Mouse (Mus musculus) urinary bladder, adult 18-20 months (tissue): Measurements from ENCODE around the gene AU040320.

Experiments
- DNase-seq, 2 experiments: peaks; one replicate each; pipeline ENCODE4 v3.0.0; 2022; ENCODE audit warnings: low spot score in 2 of 2, mixed read lengths in 2 of 2

AU040320 gene

GRCm38 (mm10) chr4:126750046-126750683, 3.2 kb upstream of the AU040320 start:
- DNase-seq = no peak

GRCm38 (mm10) chr4:126750863-126751555, 2.3 kb upstream of the AU040320 start:
- no peak for DNase-seq

- no peak for DNase-seq
Measured at GRCm38 (mm10) chr4:126751556-126752023, 1.8 kb upstream of the AU040320 start.

- DNase-seq = no peak
Measured at GRCm38 (mm10) chr4:126752024-126752607, 1.2 kb upstream of the AU040320 start.

- no peak for DNase-seq
Measured at GRCm38 (mm10) chr4:126752608-126753141, 669 bp upstream of the AU040320 start.

- DNase-seq = no peak
Measured at GRCm38 (mm10) chr4:126754231-126754611, 877 bp downstream of the AU040320 start.

GRCm38 (mm10) chr4:126754736-126755374, 1.5 kb downstream of the AU040320 start:
- DNase-seq = no peak

GRCm38 (mm10) chr4:126756766-126757165, 3.4 kb downstream of the AU040320 start:
- DNase-seq = no peak

- no peak for DNase-seq
Measured at GRCm38 (mm10) chr4:126758299-126758698, 5.0 kb downstream of the AU040320 start.

GRCm38 (mm10) chr4:126759435-126759834, 6.1 kb downstream of the AU040320 start:
- DNase-seq = no peak

- no peak for DNase-seq
Measured at GRCm38 (mm10) chr4:126762586-126763359, 9.4 kb downstream of the AU040320 start.

GRCm38 (mm10) chr4:126763483-126763882, 10.1 kb downstream of the AU040320 start:
- no peak for DNase-seq

- DNase-seq = no peak
Measured at GRCm38 (mm10) chr4:126769800-126770563, 16.6 kb downstream of the AU040320 start.

- DNase-seq = no peak
Measured at GRCm38 (mm10) chr4:126770831-126771230, 17.5 kb downstream of the AU040320 start.

GRCm38 (mm10) chr4:126773871-126774270, 20.5 kb downstream of the AU040320 start:
- DNase-seq = no peak

GRCm38 (mm10) chr4:126775182-126775581, 21.8 kb downstream of the AU040320 start:
- DNase-seq = no peak

- no peak for DNase-seq
Measured at GRCm38 (mm10) chr4:126779148-126779581, 25.8 kb downstream of the AU040320 start.

GRCm38 (mm10) chr4:126779826-126780775, 26.8 kb downstream of the AU040320 start:
- DNase-seq = no peak

- DNase-seq = no peak
Measured at GRCm38 (mm10) chr4:126781871-126782270, 28.5 kb downstream of the AU040320 start.
